Mouse (Mus musculus): ENCODE measurements around the gene Lsm5.

DNA sequence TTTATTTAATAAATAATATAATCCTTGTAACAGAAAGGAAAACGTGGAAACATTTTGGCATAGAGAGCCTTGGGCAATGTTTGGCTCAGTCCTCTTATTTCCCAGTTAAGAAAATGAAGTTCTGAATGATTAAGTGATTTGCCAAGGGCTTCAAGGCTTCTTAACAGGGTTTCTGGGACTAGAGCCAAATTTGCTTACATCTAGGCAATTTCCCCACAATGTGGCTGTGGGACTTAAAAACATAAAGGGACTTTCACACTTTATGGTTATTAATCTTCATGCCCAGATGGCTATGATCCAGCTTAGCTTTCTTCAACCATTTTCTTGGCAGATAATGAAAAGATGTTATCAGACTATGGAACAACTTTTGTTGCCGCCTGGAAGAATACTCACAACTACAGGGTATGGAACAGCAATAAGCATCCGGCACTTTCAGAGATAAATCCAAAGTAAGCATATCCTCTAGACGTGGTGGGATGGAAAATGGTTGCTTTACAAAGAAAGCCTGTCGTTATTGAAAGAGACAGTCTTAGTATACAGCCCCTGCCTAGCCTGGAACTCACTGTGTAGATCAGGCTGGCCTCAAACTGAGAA is 41.5 kb upstream of the Lsm5 start:
- TF ChIP-seq CTCF (conservative IDR thresholded peaks at IDR 0.05; ENCODE audit: insufficient read depth, insufficient read length, low read depth, low read length) (no peak), POLR2A (IDR thresholded peaks at IDR 0.05; ENCODE audit: low read depth, low read length) (no peak)
